Mouse (Mus musculus): ENCODE measurements around the gene Olfr73.
"Not testable (repeated sequence)": the region's sequence is repeated elsewhere in the genome, so short reads cannot be mapped to it uniquely, and the experiment has no call there.

Gene Olfr73

DNA sequence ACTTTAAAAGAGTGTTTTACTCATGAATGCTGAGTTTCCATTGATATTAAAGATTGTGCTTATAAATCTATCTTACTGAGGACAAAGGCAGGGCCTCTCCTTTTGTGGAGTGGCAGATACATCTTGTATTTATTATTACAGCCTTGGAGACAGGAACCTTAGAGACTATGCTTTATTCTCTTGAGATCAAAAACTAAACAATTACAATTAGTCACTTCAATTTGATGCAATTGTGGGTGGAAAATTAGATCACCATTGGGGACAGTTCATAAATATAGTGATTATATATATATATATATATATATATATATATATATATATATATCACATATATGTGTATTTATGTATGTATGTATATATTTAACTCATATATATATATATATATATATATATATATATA is at the start of gene Olfr73:
TSS of gene Olfr73 (minus strand) at position 101 of the 400 bp plus-strand sequence.
- no peak for DNase-seq (ENCODE audit: low spot score)

DNA sequence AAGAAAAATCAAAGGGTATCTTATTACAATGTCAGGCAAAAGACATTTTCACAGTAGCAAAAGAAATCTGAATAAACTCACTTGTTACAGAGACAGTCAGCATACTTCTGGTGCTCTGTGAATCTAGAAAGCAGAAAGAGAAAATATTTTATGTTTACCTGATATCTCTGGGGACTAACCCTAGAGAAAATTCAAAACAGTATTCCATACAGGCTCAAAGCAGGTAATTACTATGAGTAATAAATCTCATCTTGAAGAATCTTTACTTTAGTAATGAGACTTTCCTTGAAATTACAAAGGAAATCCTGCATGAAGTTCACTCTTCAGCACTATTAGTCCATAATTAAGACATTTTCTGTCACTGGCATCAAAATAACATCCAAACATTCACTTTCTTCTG is 34.2 kb upstream of the Olfr73 start, which contains the start of gene Olfr1163:
TSS of gene Olfr1163 (minus strand) at position 101 of the 400 bp plus-strand sequence.
- no peak for DNase-seq (ENCODE audit: low spot score)

DNA sequence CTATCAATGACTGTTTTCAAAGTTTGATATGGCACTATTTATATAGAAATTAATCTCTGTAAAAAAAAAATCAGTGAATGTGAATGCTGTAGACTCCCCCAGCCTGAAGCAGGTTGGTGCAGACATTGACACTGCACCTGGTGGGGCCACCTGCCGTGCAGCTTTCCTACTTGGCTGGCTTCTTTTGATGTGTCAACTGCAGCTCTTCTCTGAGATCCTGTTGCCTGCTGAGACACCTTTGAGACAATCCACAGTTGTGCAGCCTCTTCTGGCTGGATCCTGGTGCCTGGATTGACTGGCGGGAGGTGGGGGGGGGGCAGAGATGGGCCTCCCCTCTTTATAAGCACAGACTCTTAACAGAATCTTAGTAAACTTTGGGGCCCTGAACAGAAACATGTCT is 26.1 kb upstream of the Olfr73 start:
- DNase-seq (ENCODE audit: low spot score), result no peak

DNA sequence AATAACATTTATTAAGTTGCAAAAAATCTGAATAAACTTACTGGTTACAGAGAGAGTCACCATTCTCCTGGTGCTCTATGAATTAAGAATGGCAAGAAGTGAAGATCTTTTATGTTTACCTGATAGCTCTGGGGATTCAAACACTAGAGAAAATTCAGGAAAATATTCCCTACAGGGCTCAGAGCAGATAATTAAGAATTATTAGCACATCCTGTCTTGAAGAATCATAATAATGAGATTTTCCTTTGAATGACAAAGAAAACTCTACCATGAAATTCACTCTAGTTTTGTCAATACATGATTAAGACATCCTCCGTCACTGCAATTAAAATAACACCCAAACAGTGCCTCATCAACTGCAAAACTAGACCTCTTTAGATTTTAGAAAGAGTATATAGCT is 13.5 kb upstream of the Olfr73 start, which contains the start of gene Olfr1162:
TSS of gene Olfr1162 (minus strand) at position 101 of the 400 bp plus-strand sequence.
- DNase-seq (ENCODE audit: low spot score), result no peak

DNA sequence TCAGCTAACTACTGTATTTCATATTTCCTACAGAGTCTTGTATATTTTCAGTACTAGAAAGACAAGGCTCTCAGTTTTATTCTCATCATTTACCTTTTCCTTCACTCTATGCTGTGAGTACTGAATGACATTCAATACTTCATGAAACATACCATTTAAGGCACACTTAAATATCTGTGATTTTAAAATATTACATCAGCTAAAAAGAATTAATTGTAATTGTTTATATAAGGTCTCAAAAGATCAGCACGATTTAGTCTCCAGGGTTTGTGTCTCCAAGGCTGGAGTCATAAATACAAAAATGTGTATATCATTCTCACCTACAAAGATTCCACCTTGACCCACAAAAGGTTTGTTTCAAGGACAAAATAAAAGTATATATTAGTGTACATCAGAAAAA is 15.0 kb downstream of the Olfr73 start, which contains the start of gene Olfr1161:
TSS of gene Olfr1161 (plus strand) at position 301 of the 400 bp plus-strand sequence.
- DNase-seq (ENCODE audit: low spot score), result not testable (repeated sequence)

DNA sequence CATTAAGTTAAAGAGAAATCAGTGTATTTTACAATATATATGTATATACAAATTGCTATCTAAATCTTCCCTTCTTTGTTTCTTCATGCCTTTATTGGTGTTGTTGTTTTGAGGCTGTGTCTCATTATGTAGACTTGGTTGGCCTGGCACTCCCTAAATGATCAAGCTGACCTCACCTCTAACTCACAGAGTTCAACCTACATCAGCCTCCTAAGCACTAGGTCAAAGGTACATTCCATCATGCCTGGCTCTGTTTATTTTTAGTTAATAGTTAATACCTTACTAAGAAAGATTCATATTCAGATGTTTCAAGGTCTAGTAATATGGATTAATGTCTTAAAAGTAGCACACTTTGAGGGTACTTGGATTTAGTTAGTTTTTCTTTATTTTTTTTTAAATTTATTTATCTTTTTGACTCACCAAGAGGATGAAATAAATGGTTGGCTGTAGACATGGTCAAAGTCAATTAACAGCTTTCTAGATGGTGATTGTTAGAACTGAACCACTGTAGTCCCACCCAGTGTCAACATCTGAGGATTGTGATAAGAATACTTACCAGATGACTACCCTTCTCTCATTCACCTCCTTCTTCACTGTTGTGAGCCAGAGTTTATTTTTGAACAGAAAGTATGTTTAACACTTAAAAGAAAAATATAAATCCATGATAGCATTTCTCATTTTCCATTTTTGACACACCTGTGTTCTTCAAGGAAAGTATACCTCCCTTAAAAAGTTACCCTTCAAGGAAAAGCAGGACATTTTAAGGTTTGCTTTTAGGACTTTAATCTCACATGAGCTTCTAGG is 29.8 kb downstream of the Olfr73 start, which contains the start of gene Olfr1160:
TSS of gene Olfr1160 (minus strand) at position 754 of the 804 bp plus-strand sequence.
- DNase-seq (ENCODE audit: low spot score), result no peak

DNA sequence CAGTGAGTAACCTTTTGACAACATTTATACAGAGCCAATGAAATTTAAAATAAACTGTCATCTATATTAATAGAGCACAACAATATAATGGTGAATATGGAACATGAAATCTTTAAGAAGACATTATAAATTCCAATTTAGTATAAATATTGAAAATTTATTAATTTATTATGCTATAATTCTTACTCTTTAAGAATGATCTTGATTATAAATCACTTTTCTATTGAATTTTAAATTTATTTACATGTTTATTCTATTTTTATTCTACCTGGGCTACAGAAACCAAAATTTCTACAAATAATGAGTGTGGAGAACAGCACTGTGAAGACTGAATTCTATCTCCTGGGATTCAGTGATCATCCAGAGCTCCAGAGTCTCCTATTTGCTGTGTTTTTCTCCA is 47.7 kb downstream of the Olfr73 start, which contains the start of gene Olfr1158:
TSS of gene Olfr1158 (plus strand) at position 301 of the 400 bp plus-strand sequence.
- DNase-seq (ENCODE audit: low spot score), result no peak
